Mouse (Mus musculus): Measurements from ENCODE around the gene Mill2.
A peak's percentile ranks its signal among the peaks of the same experiment; 100 is the strongest.

Mill2 gene

GRCm38 (mm10) chr7:18878691-18879090 lies 38.9 kb downstream of the Mill2 start:
- no peak for DNase-seq

- no peak for DNase-seq
These were observed 44.4 kb downstream of the Mill2 start for GRCm38 (mm10) chr7:18883991-18884744.

GRCm38 (mm10) chr7:18884745-18885422 lies 45.1 kb downstream of the Mill2 start:
- DNase-seq: peak; percentile 1

GRCm38 (mm10) chr7:18886963-18887362 lies 47.2 kb downstream of the Mill2 start:
- DNase-seq: peak; percentile 1

- DNase-seq: no peak
These were observed 51.1 kb downstream of the Mill2 start for GRCm38 (mm10) chr7:18890848-18891247.

- DNase-seq: peak; percentile 88
These were observed 52.3 kb downstream of the Mill2 start for GRCm38 (mm10) chr7:18891872-18892599.

- DNase-seq: peak; percentile 48
These were observed 53.2 kb downstream of the Mill2 start for GRCm38 (mm10) chr7:18893009-18893408.

- DNase-seq: peak; percentile 83
These were observed 54.1 kb downstream of the Mill2 start for GRCm38 (mm10) chr7:18893651-18894430.

- no peak for DNase-seq
These were observed 56.8 kb downstream of the Mill2 start for GRCm38 (mm10) chr7:18896536-18896935.

- no peak for DNase-seq
These were observed 60.7 kb downstream of the Mill2 start for GRCm38 (mm10) chr7:18900513-18900912.

- DNase-seq: no peak
These were observed 62.7 kb downstream of the Mill2 start for GRCm38 (mm10) chr7:18902486-18902885.

GRCm38 (mm10) chr7:18904971-18905370 lies 65.2 kb downstream of the Mill2 start:
- DNase-seq: no peak

GRCm38 (mm10) chr7:18909797-18910196 lies 70.0 kb downstream of the Mill2 start:
- no peak for DNase-seq

GRCm38 (mm10) chr7:18910241-18910831 lies 70.6 kb downstream of the Mill2 start, which contains the start of gene Ccdc61:
TSS of gene Ccdc61 (minus strand) at chr7:18910415.
- DNase-seq: peak; percentile 97

Data from cerebellum, adult 11-12 months (tissue).